Mouse (Mus musculus): ENCODE results near the gene Camk2d. TPM values are rescaled to one million over a fixed set of nuclear protein-coding genes. Genes with fewer than 3 reads are reported as not detected.

The Camk2d gene
- polyA plus RNA-seq, 1 experiment, result 25.3 TPM

DNA sequence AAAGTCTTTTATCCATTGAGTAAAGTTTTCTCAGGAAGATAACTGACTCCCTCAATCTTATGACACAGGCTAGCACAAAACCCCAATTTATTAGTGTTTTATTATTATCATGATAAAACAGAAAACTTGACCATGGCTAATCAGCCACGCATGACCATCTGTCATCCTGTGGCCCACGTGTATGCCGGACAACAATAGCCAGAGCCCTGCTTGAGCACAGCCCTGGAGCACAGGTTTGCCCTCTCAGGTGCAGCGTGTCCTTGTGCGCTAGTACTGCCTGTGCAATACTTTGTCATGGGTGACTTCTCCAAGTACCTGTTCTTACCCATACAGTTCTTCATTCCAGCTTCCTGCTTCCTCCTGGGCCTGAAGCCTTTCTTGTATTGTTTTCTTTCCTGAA is 134.3 kb downstream of the Camk2d start:
- WGBS, result 84% methylated on average over 5 of the region's 5 CpGs
- H3K27ac ChIP-seq (ENCODE audit: control insufficient read depth, insufficient read depth, low read depth, low read length, poor library complexity), result no peak overlapping the region
- TF ChIP-seq CTCF (IDR thresholded peaks at IDR 0.05; ENCODE audit: control insufficient read depth, insufficient read depth, low read length), result no peak
- no peak for TF ChIP-seq POLR2A (IDR thresholded peaks at IDR 0.05; ENCODE audit: borderline replicate concordance, control insufficient read depth, low read depth, low read length)

DNA sequence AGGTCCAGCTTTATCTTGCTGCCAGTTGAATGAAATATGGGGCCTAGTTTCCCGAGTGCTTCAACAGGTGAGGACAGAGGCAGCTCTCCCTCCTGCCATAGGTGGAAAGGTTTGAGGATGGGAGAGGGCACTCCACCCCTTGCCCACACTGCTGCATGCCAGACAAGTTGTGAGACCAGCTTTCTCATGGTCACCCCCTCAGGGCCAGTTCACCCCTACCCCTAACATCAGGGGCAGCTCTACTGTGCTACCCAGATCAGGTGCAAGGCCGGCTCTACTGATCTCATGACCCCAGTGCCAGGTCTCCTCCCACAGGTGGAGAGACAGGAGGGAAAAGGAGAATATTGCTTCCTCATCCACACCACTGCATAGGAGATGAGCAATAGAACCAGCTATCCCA is 136.2 kb downstream of the Camk2d start:
- H3K27ac ChIP-seq (ENCODE audit: control insufficient read depth, insufficient read depth, low read depth, low read length, poor library complexity), result no peak overlapping the region
- no peaks in the 10 kb centered on the region for H3K4me1 ChIP-seq (ENCODE audit: control insufficient read depth, insufficient read depth, low read length)
- TF ChIP-seq POLR2A (IDR thresholded peaks at IDR 0.05; ENCODE audit: borderline replicate concordance, control insufficient read depth, low read depth, low read length), result no peak
- TF ChIP-seq CTCF (IDR thresholded peaks at IDR 0.05; ENCODE audit: control insufficient read depth, insufficient read depth, low read length), result no peak
- no peak overlapping the region for H3K4me3 ChIP-seq (replicated peaks; ENCODE audit: control insufficient read depth, low read depth, low read length)
- WGBS, result 91% methylated on average over 2 of the region's 2 CpGs

More for the DNA sequence above, 134.3 kb downstream of the Camk2d start:
- H3K4me3 ChIP-seq (replicated peaks; ENCODE audit: control insufficient read depth, low read depth, low read length), result no peak overlapping the region
- H3K4me1 ChIP-seq (ENCODE audit: control insufficient read depth, insufficient read depth, low read length), result no peaks in the 10 kb centered on the region

DNA sequence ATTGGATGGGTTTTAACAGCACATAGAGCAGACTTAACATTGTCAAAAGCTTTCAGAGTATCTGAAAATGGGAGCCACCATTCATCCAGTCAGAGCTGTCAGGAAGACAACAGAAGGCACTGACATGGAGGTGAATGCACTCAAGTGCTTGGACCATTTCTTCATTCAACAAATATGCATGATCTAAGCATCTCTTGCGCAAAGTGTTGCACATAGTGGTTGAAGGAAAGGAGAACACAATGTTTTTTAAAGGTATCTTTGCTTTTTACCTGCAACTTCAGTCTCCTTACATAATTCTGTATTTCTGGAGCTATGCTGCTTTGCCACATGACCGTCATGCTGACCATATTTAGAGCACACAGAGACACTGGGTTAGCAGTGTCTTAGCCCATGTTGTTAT is 138.4 kb downstream of the Camk2d start:
- H3K4me1 ChIP-seq (ENCODE audit: control insufficient read depth, insufficient read depth, low read length), result no peaks in the 10 kb centered on the region
- TF ChIP-seq POLR2A (IDR thresholded peaks at IDR 0.05; ENCODE audit: borderline replicate concordance, control insufficient read depth, low read depth, low read length) (no peak), CTCF (IDR thresholded peaks at IDR 0.05; ENCODE audit: control insufficient read depth, insufficient read depth, low read length) (no peak)
- H3K27ac ChIP-seq (ENCODE audit: control insufficient read depth, insufficient read depth, low read depth, low read length, poor library complexity), result no peak overlapping the region
- WGBS, result 91% methylated on average over 2 of the region's 2 CpGs
- no peak overlapping the region for H3K4me3 ChIP-seq (replicated peaks; ENCODE audit: control insufficient read depth, low read depth, low read length)

DNA sequence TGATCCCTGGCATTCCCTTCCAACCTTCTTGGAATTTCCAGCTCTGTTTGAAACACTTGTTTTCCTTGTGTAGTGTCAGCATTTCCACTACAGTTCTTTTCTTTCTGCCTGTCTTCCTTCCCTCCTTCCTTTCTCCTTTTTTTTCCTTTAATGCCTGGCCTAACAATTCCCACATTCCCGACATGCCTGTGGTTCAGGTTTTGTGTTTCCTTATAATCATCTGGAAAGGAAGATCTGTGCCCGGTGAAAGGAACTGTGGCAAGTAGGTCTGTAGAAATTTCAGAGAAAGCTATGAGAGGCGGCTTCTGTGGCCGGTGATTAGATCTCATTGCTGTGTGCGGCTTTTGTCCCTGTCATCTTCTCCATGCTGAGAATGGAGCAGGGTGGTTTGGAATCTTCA is 139.1 kb downstream of the Camk2d start:
- Histone ChIP-seq H3K27ac (ENCODE audit: control insufficient read depth, insufficient read depth, low read depth, low read length, poor library complexity) (no peak overlapping the region), H3K4me1 (ENCODE audit: control insufficient read depth, insufficient read depth, low read length) (no peaks in the 10 kb centered on the region), H3K4me3 (replicated peaks; ENCODE audit: control insufficient read depth, low read depth, low read length) (no peak overlapping the region)
- no peak for TF ChIP-seq POLR2A (IDR thresholded peaks at IDR 0.05; ENCODE audit: borderline replicate concordance, control insufficient read depth, low read depth, low read length)
- TF ChIP-seq CTCF (IDR thresholded peaks at IDR 0.05; ENCODE audit: control insufficient read depth, insufficient read depth, low read length), result no peak
- WGBS, result 82% methylated on average over 5 of the region's 5 CpGs

DNA sequence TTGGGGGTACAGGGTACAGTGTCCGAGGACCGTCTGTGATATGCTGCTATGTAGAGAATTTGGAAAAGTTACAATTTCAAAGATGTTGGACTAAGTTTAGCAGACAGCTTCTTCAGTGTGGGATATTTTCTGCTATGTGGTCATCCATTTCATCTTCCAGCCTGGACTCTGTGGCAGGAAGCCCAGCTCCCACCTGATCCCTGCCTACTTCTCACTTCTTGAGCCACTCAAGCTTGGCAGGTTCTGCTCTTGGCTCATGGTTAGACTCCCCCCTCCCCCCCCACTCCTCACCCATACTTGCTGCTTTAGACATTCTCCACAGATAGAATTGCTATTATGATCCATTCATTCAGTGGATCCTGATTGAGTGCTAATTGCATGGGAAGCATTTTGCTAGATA is 141.0 kb downstream of the Camk2d start:
- Histone ChIP-seq H3K4me3 (replicated peaks; ENCODE audit: control insufficient read depth, low read depth, low read length) (no peak overlapping the region), H3K27ac (ENCODE audit: control insufficient read depth, insufficient read depth, low read depth, low read length, poor library complexity) (no peak overlapping the region), H3K4me1 (ENCODE audit: control insufficient read depth, insufficient read depth, low read length) (no peaks in the 10 kb centered on the region)
- WGBS, result 90% methylated on average over 2 of the region's 2 CpGs
- TF ChIP-seq POLR2A (IDR thresholded peaks at IDR 0.05; ENCODE audit: borderline replicate concordance, control insufficient read depth, low read depth, low read length) (no peak), CTCF (IDR thresholded peaks at IDR 0.05; ENCODE audit: control insufficient read depth, insufficient read depth, low read length) (no peak)

DNA sequence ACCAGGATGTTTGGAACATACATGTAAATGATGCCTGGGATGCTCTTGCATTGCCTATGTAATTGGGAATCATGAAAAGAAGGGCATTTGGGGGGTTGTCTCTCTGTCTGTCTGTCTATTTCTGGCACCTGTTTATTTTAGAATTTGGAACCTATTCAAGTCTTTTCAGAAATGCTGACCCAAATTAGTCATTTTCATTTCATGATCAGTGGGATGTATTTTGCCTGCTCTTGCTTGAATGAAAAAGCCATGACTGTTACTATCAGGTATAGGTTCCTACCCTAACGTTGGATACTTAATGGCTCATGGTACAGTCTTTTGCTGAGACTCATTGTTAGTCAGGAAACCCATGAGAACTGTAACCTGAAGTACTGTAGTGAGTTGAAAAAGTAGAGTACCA is 144.0 kb downstream of the Camk2d start:
- TF ChIP-seq POLR2A (IDR thresholded peaks at IDR 0.05; ENCODE audit: borderline replicate concordance, control insufficient read depth, low read depth, low read length), result no peak
- no peak for TF ChIP-seq CTCF (IDR thresholded peaks at IDR 0.05; ENCODE audit: control insufficient read depth, insufficient read depth, low read length)
- no peaks in the 10 kb centered on the region for H3K4me1 ChIP-seq (ENCODE audit: control insufficient read depth, insufficient read depth, low read length)
- H3K27ac ChIP-seq (ENCODE audit: control insufficient read depth, insufficient read depth, low read depth, low read length, poor library complexity), result no peak overlapping the region
- H3K4me3 ChIP-seq (replicated peaks; ENCODE audit: control insufficient read depth, low read depth, low read length), result no peak overlapping the region
- 68% methylated on average over 1 of the region's 1 CpGs for WGBS

DNA sequence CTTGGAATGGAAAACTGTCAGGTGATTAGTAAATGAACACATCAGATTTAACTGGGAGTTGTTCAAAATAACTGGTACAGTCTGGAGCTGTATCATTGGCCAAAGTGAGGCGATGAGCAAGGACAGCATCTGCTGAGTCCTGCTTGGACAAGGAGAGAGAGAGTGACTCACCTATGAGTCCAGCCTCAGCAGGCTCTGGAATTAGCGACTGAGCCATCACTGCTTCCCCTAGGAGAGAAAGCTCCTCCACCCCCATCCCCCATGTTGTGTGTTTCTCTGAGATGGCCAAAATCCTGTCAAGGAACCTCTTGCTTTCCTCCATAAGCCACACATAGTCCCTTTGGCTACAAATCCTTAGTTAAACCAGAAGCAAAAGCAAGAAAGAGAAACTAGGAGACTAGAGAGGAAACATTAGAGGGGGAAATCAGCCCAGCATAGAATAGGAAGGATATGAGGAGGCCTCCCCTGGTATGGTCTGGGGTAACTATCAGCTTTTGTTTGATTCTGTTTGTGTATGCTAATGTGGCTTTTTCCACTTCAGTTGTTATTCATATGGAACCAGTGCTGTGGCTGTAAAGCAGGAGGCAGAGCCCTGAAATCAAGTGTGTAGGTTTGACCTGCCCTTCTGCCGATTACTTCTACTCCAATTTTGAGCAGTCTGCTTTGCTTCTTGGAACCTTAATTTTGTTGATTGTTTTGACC is 148.5 kb downstream of the Camk2d start:
- no peak overlapping the region for H3K27ac ChIP-seq (ENCODE audit: control insufficient read depth, insufficient read depth, low read depth, low read length, poor library complexity)
- TF ChIP-seq CTCF (IDR thresholded peaks at IDR 0.05; ENCODE audit: control insufficient read depth, insufficient read depth, low read length) (no peak), POLR2A (IDR thresholded peaks at IDR 0.05; ENCODE audit: borderline replicate concordance, control insufficient read depth, low read depth, low read length) (no peak)
- no peak overlapping the region for H3K4me3 ChIP-seq (replicated peaks; ENCODE audit: control insufficient read depth, low read depth, low read length)
- 66% methylated on average over 3 of the region's 3 CpGs for WGBS
- H3K4me1 ChIP-seq (ENCODE audit: control insufficient read depth, insufficient read depth, low read length), result no peaks in the 10 kb centered on the region

DNA sequence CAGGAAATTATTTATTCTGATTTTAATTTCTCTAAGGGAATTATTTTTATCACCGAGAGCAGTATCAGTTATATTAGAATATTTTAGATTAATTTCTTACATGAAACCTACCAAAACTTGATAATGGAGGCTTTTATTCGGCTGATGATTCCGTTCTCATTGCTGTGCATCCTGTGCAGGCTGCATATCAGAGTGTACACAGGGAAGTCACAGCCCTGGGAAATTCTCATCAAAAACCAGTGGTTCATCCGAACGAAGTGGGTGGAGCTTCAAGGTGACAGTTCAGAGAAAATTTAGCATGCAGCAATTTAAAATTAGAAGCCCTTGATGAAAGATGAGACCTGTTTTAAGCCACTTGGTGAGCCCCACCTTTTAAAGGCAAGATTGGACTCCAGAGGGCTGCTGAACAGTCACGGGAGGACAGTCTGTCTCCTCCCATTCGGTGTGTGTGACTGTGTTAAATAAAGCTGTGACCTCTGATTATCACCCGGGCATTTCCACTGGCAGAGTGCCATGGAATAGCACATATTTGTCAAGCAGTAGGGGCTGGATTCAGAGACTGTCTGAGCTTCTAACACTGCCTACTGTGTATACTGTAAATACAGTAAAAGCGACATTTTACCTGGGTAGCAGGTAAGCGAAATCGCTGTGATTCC is 150.2 kb downstream of the Camk2d start:
- peaks cover 1% of the 10 kb centered on the region; the same call in 1 of the 2 replicates for H3K4me1 ChIP-seq (ENCODE audit: control insufficient read depth, insufficient read depth, low read length)
- no peak overlapping the region for H3K4me3 ChIP-seq (replicated peaks; ENCODE audit: control insufficient read depth, low read depth, low read length)
- no peak overlapping the region for H3K27ac ChIP-seq (ENCODE audit: control insufficient read depth, insufficient read depth, low read depth, low read length, poor library complexity)
- TF ChIP-seq CTCF (IDR thresholded peaks at IDR 0.05; ENCODE audit: control insufficient read depth, insufficient read depth, low read length), result no peak
- no peak for TF ChIP-seq POLR2A (IDR thresholded peaks at IDR 0.05; ENCODE audit: borderline replicate concordance, control insufficient read depth, low read depth, low read length)
- 63% methylated on average over 11 of the region's 11 CpGs for WGBS
